Mouse (Mus musculus): ENCODE results near the gene Cypt1.

Gene Cypt1

GRCm38 (mm10) chrX:16522569-16522968, at the start of gene Cypt1:
TSS of gene Cypt1 (plus strand) at chrX:16522869.
- DNase-seq (ENCODE audit: low spot score), result no peak

GRCm38 (mm10) chrX:16546806-16547205, 24.1 kb downstream of the Cypt1 start:
- DNase-seq (ENCODE audit: low spot score), result no peak

GRCm38 (mm10) chrX:16557061-16557460, 34.4 kb downstream of the Cypt1 start:
- no peak for DNase-seq (ENCODE audit: low spot score)

DNA sequence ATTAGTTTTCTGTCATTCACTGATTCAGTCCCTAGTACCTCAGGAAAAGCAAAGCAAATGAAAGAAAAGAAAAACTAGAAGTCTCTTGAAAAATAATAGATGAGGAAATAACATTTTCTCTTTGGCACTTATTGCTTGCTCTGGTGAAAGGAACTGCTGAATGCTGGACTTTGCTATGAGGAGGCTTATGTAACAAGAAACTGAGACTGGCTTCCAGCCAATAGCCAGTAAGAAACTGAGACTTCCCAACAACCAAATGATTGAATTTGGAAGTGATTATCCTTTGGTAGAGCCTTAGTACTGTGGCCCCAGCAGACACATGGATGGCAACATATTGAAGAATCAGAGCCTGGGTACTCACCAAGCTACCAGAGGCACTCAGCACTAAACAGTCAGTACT, 35.8 kb downstream of the Cypt1 start:
- DNase-seq (ENCODE audit: low spot score), result no peak

Data from yolk sac, embryonic 10.5 days (tissue).